Mouse (Mus musculus) heart, embryonic 11.5 days (tissue): ENCODE measurements around the gene Amot. TPM values are rescaled to one million over a fixed set of nuclear protein-coding genes. Genes with fewer than 3 reads are reported as not detected.

Source experiments
- ATAC-seq: fragments of 200-750 bp; cut with Nextera tagmentation; replicated peaks from 2 replicates; pipeline ENCODE4 v1.8.0; 2017; ENCODE audit warnings: moderate library complexity; ENCODE audit not compliant: insufficient number of reproducible peaks, low FRiP score, low TSS enrichment
- H3K27ac ChIP-seq: fragments of 300-500 bp; sonication (generic); 2 replicates; pipeline ENCODE4 v1.5.1; 2014; ENCODE audit warnings: mild to moderate bottlenecking, low read depth, low read length
- H3K27me3 ChIP-seq: fragments of 300-500 bp; sonication (generic); 2 replicates; pipeline ENCODE4 v1.6.1; 2014; ENCODE audit warnings: mild to moderate bottlenecking, low read length, mixed read lengths; ENCODE audit not compliant: control insufficient read depth, insufficient read depth
- H3K36me3 ChIP-seq: fragments of 300-500 bp; sonication (generic); 2 replicates; pipeline ENCODE4 v1.6.1; 2014; ENCODE audit warnings: mild to moderate bottlenecking, low read length, moderate library complexity, mixed read lengths; ENCODE audit not compliant: control insufficient read depth, insufficient read depth
- H3K4me1 ChIP-seq: fragments of 300-500 bp; sonication (generic); 2 replicates; pipeline ENCODE4 v1.6.1; 2014; ENCODE audit warnings: low read length; ENCODE audit not compliant: control insufficient read depth, insufficient read depth
- H3K4me2 ChIP-seq: fragments of 300-500 bp; sonication (generic); 2 replicates; pipeline ENCODE4 v1.6.1; 2014; ENCODE audit warnings: mild to moderate bottlenecking, moderate library complexity
- H3K4me3 ChIP-seq: fragments of 300-500 bp; sonication (generic); 2 replicates; pipeline ENCODE4 v1.5.1; 2014; ENCODE audit warnings: low read depth, low read length
- H3K9ac ChIP-seq: fragments of 300-500 bp; sonication (generic); 2 replicates; pipeline ENCODE4 v1.6.1; 2014; ENCODE audit warnings: mild to moderate bottlenecking, low read depth, low read length, moderate library complexity
- H3K9me3 ChIP-seq: fragments of 300-500 bp; sonication (generic); replicated peaks from 2 replicates; pipeline ENCODE4 v1.6.1; 2016; ENCODE audit warnings: low read length; ENCODE audit not compliant: control insufficient read depth
- WGBS: fragments of 180-500 bp; shearing (Covaris S2); extraction: QIAGEN DNeasy Blood & Tissue Kit; methylation state at CpG from one replicate; pipeline ENCODE4 v1.1.7; 2014; ENCODE audit not compliant: insufficient replicate concordance; 5-methylcytosine and 5-hydroxymethylcytosine counted together
- polyA plus RNA-seq: library from polyadenylated mRNA; unstranded; fragments of >200 nt; fragmentation: Nextera tagmentation; extraction: Ambion mirVana; gene quantifications from 2 replicates; pipeline ENCODE4 v1.2.1, GENCODE M21; 2014

Amot gene
- polyA plus RNA-seq, 1 experiment from 2014 or later = 14.3 TPM

- Histone ChIP-seq H3K4me1 (no peaks in the 10 kb centered on the region), H3K4me2 (no peak overlapping the region), H3K27ac (no peak overlapping the region), H3K9ac (no peak overlapping the region), H3K9me3 (no peaks in the 10 kb centered on the region), H3K4me3 (no peak overlapping the region), H3K36me3 (no peaks in the 10 kb centered on the region), H3K27me3 (no peaks in the 10 kb centered on the region)
- 59% methylated on average over 2 of the region's 2 CpGs for WGBS
- no peak for ATAC-seq
Measured at GRCm38 (mm10) chrX:145424026-145424425, 81.0 kb downstream of the Amot start.

GRCm38 (mm10) chrX:145414319-145414718, 90.7 kb downstream of the Amot start:
- Histone ChIP-seq H3K27me3 (no peaks in the 10 kb centered on the region), H3K27ac (no peak overlapping the region), H3K36me3 (no peaks in the 10 kb centered on the region), H3K4me1 (no peaks in the 10 kb centered on the region), H3K9me3 (no peaks in the 10 kb centered on the region), H3K9ac (no peak overlapping the region), H3K4me3 (no peak overlapping the region), H3K4me2 (no peak overlapping the region)
- ATAC-seq = no peak
- WGBS = 67% methylated on average over 1 of the region's 1 CpGs

- no peaks in the 10 kb centered on the region for H3K4me1 ChIP-seq
- no peak for ATAC-seq
- WGBS = 63% methylated on average over 6 of the region's 6 CpGs
Measured at GRCm38 (mm10) chrX:145411425-145411824, 93.6 kb downstream of the Amot start.

GRCm38 (mm10) chrX:145406052-145406451, 98.9 kb downstream of the Amot start:
- Histone ChIP-seq H3K4me3 (no peak overlapping the region), H3K36me3 (no peaks in the 10 kb centered on the region), H3K4me2 (no peak overlapping the region), H3K27me3 (no peaks in the 10 kb centered on the region), H3K4me1 (no peaks in the 10 kb centered on the region), H3K9me3 (no peaks in the 10 kb centered on the region), H3K9ac (no peak overlapping the region), H3K27ac (no peak overlapping the region)
- WGBS = 16% methylated on average over 4 of the region's 4 CpGs
- ATAC-seq = no peak

More at GRCm38 (mm10) chrX:145411425-145411824, 93.6 kb downstream of the Amot start:
- H3K4me2 ChIP-seq = no peak overlapping the region
- H3K4me3 ChIP-seq = no peak overlapping the region
- no peak overlapping the region for H3K9ac ChIP-seq
- H3K36me3 ChIP-seq = no peaks in the 10 kb centered on the region
- H3K9me3 ChIP-seq = no peaks in the 10 kb centered on the region
- no peaks in the 10 kb centered on the region for H3K27me3 ChIP-seq
- no peak overlapping the region for H3K27ac ChIP-seq

GRCm38 (mm10) chrX:145401926-145402325, 103.1 kb downstream of the Amot start:
- 73% methylated on average over 3 of the region's 3 CpGs for WGBS
- H3K4me1 ChIP-seq = no peaks in the 10 kb centered on the region
- H3K4me3 ChIP-seq = no peak overlapping the region
- no peaks in the 10 kb centered on the region for H3K27me3 ChIP-seq
- no peak overlapping the region for H3K9ac ChIP-seq
- H3K4me2 ChIP-seq = no peak overlapping the region
- no peaks in the 10 kb centered on the region for H3K36me3 ChIP-seq
- ATAC-seq = no peak
- H3K9me3 ChIP-seq = no peaks in the 10 kb centered on the region
- no peak overlapping the region for H3K27ac ChIP-seq

GRCm38 (mm10) chrX:145399236-145399635, 105.7 kb downstream of the Amot start:
- 19% methylated on average over 1 of the region's 1 CpGs for WGBS
- no peak for ATAC-seq
- H3K27me3 ChIP-seq = no peaks in the 10 kb centered on the region

More at GRCm38 (mm10) chrX:145399236-145399635, 105.7 kb downstream of the Amot start:
- Histone ChIP-seq H3K9me3 (no peaks in the 10 kb centered on the region), H3K36me3 (no peaks in the 10 kb centered on the region), H3K4me2 (no peak overlapping the region), H3K4me1 (no peaks in the 10 kb centered on the region), H3K27ac (no peak overlapping the region), H3K9ac (no peak overlapping the region), H3K4me3 (no peak overlapping the region)

Other genes starting within 250 kb of the Amot start
- 1.1 TPM in 2 replicates for gene Lhfpl1, start 156.1 kb downstream of the Amot start, polyA plus RNA-seq